Mouse (Mus musculus): ENCODE data around the gene Stpg4. TPM values are rescaled to one million over a fixed set of nuclear protein-coding genes. Genes with fewer than 3 reads are reported as not detected.

Stpg4 gene
- polyA plus RNA-seq, 1 experiment from 2014 or later = 0.60 TPM

GRCm38 (mm10) chr17:87448339-87448738 is 20.8 kb upstream of the Stpg4 start:
- Histone ChIP-seq H3K27ac (ENCODE audit: low read length) (no peak overlapping the region), H3K36me3 (ENCODE audit: insufficient read depth, low read length) (no peaks in the 10 kb centered on the region)
- no peak for ATAC-seq (ENCODE audit: low FRiP score, low TSS enrichment)

GRCm38 (mm10) chr17:87447612-87448200 is 20.2 kb upstream of the Stpg4 start:
- WGBS = 47% methylated on average over 12 of the region's 12 CpGs
- Histone ChIP-seq H3K9ac (replicated peaks; ENCODE audit: low read length) (peak overlapping the region; percentile 98), H3K9me3 (ENCODE audit: low read length) (no peaks in the 10 kb centered on the region), H3K4me3 (ENCODE audit: low read length) (peak overlapping the region; percentile 98), H3K27me3 (ENCODE audit: insufficient read depth, low read length) (no peaks in the 10 kb centered on the region), H3K36me3 (ENCODE audit: insufficient read depth, low read length) (no peaks in the 10 kb centered on the region), H3K4me2 (replicated peaks; ENCODE audit: low read depth, low read length) (peak overlapping the region; percentile 79), H3K4me1 (ENCODE audit: insufficient read depth, low read length) (peaks cover 22% of the 10 kb centered on the region), H3K27ac (ENCODE audit: low read length) (peak overlapping the region; percentile 99; the same call in 1 of the 2 replicates)
- no peak for ATAC-seq (ENCODE audit: low FRiP score, low TSS enrichment)

More at GRCm38 (mm10) chr17:87448339-87448738, 20.8 kb upstream of the Stpg4 start:
- Histone ChIP-seq H3K4me1 (ENCODE audit: insufficient read depth, low read length) (peaks cover 19% of the 10 kb centered on the region), H3K9ac (replicated peaks; ENCODE audit: low read length) (no peak overlapping the region), H3K4me2 (replicated peaks; ENCODE audit: low read depth, low read length) (no peak overlapping the region), H3K27me3 (ENCODE audit: insufficient read depth, low read length) (no peaks in the 10 kb centered on the region), H3K4me3 (ENCODE audit: low read length) (no peak overlapping the region), H3K9me3 (ENCODE audit: low read length) (no peaks in the 10 kb centered on the region)
- 93% methylated on average over 9 of the region's 9 CpGs for WGBS

- ATAC-seq (ENCODE audit: low FRiP score, low TSS enrichment) = peak; percentile 93
- Histone ChIP-seq H3K9ac (replicated peaks; ENCODE audit: low read length) (peak within 1 kb of the TSS; percentile 98), H3K4me1 (ENCODE audit: insufficient read depth, low read length) (peaks cover 26% of the 10 kb centered on the region), H3K36me3 (ENCODE audit: insufficient read depth, low read length) (no peaks in the 10 kb centered on the region), H3K27me3 (ENCODE audit: insufficient read depth, low read length) (no peaks in the 10 kb centered on the region), H3K4me3 (ENCODE audit: low read length) (peak within 1 kb of the TSS; percentile 98), H3K27ac (ENCODE audit: low read length) (peak within 1 kb of the TSS; percentile 99), H3K4me2 (replicated peaks; ENCODE audit: low read depth, low read length) (peak within 1 kb of the TSS; percentile 86), H3K9me3 (ENCODE audit: low read length) (no peaks in the 10 kb centered on the region)
- WGBS = 0% methylated on average over 65 of the region's 69 CpGs
These were observed 19.4 kb upstream of the Stpg4 start, which contains the start of gene Calm2 for GRCm38 (mm10) chr17:87446767-87447611. Gene Calm2 (minus strand): TSS chr17:87446935.

GRCm38 (mm10) chr17:87445917-87446766 is 18.6 kb upstream of the Stpg4 start:
- peaks cover 34% of the 10 kb centered on the region for H3K4me1 ChIP-seq (ENCODE audit: insufficient read depth, low read length)
- peak; percentile 78 for ATAC-seq (ENCODE audit: low FRiP score, low TSS enrichment)
- H3K27me3 ChIP-seq (ENCODE audit: insufficient read depth, low read length) = no peaks in the 10 kb centered on the region
- WGBS = 0% methylated on average over 55 of the region's 86 CpGs
- peak overlapping the region; percentile 99 for H3K27ac ChIP-seq (ENCODE audit: low read length)
- H3K4me3 ChIP-seq (ENCODE audit: low read length) = peak overlapping the region; percentile 98
- H3K9ac ChIP-seq (replicated peaks; ENCODE audit: low read length) = peak overlapping the region; percentile 98
- peak overlapping the region; percentile 86 for H3K4me2 ChIP-seq (replicated peaks; ENCODE audit: low read depth, low read length)
- no peaks in the 10 kb centered on the region for H3K9me3 ChIP-seq (ENCODE audit: low read length)
- H3K36me3 ChIP-seq (ENCODE audit: insufficient read depth, low read length) = no peaks in the 10 kb centered on the region

GRCm38 (mm10) chr17:87445337-87445916 is 17.9 kb upstream of the Stpg4 start:
- WGBS = under 1% methylated on average over 13 of the region's 13 CpGs
- Histone ChIP-seq H3K4me1 (ENCODE audit: insufficient read depth, low read length) (peaks cover 35% of the 10 kb centered on the region), H3K9me3 (ENCODE audit: low read length) (no peaks in the 10 kb centered on the region), H3K4me2 (replicated peaks; ENCODE audit: low read depth, low read length) (peak overlapping the region; percentile 86), H3K9ac (replicated peaks; ENCODE audit: low read length) (peak overlapping the region; percentile 98), H3K36me3 (ENCODE audit: insufficient read depth, low read length) (no peaks in the 10 kb centered on the region), H3K27me3 (ENCODE audit: insufficient read depth, low read length) (no peaks in the 10 kb centered on the region), H3K4me3 (ENCODE audit: low read length) (peak overlapping the region; percentile 98), H3K27ac (ENCODE audit: low read length) (peak overlapping the region; percentile 99)
- no peak for ATAC-seq (ENCODE audit: low FRiP score, low TSS enrichment)

- no peaks in the 10 kb centered on the region for H3K9me3 ChIP-seq (ENCODE audit: low read length)
- no peaks in the 10 kb centered on the region for H3K36me3 ChIP-seq (ENCODE audit: insufficient read depth, low read length)
- no peaks in the 10 kb centered on the region for H3K27me3 ChIP-seq (ENCODE audit: insufficient read depth, low read length)
- 47% methylated on average over 4 of the region's 4 CpGs for WGBS
- H3K27ac ChIP-seq (ENCODE audit: low read length) = no peak overlapping the region
- H3K9ac ChIP-seq (replicated peaks; ENCODE audit: low read length) = peak overlapping the region; percentile 53; the same call in 1 of the 2 replicates
- no peak for ATAC-seq (ENCODE audit: low FRiP score, low TSS enrichment)
- H3K4me1 ChIP-seq (ENCODE audit: insufficient read depth, low read length) = peaks cover 38% of the 10 kb centered on the region
- H3K4me3 ChIP-seq (ENCODE audit: low read length) = peak overlapping the region; percentile 42
- H3K4me2 ChIP-seq (replicated peaks; ENCODE audit: low read depth, low read length) = peak overlapping the region; percentile 61
These were observed 17.2 kb upstream of the Stpg4 start for GRCm38 (mm10) chr17:87444763-87445162.

- Histone ChIP-seq H3K27ac (ENCODE audit: low read length) (no peak overlapping the region), H3K27me3 (ENCODE audit: insufficient read depth, low read length) (no peaks in the 10 kb centered on the region), H3K4me2 (replicated peaks; ENCODE audit: low read depth, low read length) (peak overlapping the region; percentile 18; the same call in 1 of the 2 replicates), H3K4me3 (ENCODE audit: low read length) (no peak overlapping the region), H3K9me3 (ENCODE audit: low read length) (no peaks in the 10 kb centered on the region), H3K9ac (replicated peaks; ENCODE audit: low read length) (no peak overlapping the region), H3K4me1 (ENCODE audit: insufficient read depth, low read length) (peaks cover 35% of the 10 kb centered on the region), H3K36me3 (ENCODE audit: insufficient read depth, low read length) (no peaks in the 10 kb centered on the region)
- ATAC-seq (ENCODE audit: low FRiP score, low TSS enrichment) = no peak
- 55% methylated on average over 2 of the region's 2 CpGs for WGBS
These were observed 14.0 kb upstream of the Stpg4 start for GRCm38 (mm10) chr17:87441537-87441936.

- Histone ChIP-seq H3K9me3 (ENCODE audit: low read length) (no peaks in the 10 kb centered on the region), H3K4me1 (ENCODE audit: insufficient read depth, low read length) (peaks cover 30% of the 10 kb centered on the region), H3K4me3 (ENCODE audit: low read length) (no peak overlapping the region), H3K27me3 (ENCODE audit: insufficient read depth, low read length) (no peaks in the 10 kb centered on the region), H3K27ac (ENCODE audit: low read length) (no peak overlapping the region), H3K9ac (replicated peaks; ENCODE audit: low read length) (no peak overlapping the region), H3K36me3 (ENCODE audit: insufficient read depth, low read length) (peaks cover 9% of the 10 kb centered on the region), H3K4me2 (replicated peaks; ENCODE audit: low read depth, low read length) (no peak overlapping the region)
- 86% methylated on average over 2 of the region's 2 CpGs for WGBS
- no peak for ATAC-seq (ENCODE audit: low FRiP score, low TSS enrichment)
These were observed 11.9 kb upstream of the Stpg4 start for GRCm38 (mm10) chr17:87439441-87439840.

- Histone ChIP-seq H3K36me3 (ENCODE audit: insufficient read depth, low read length) (peaks cover 46% of the 10 kb centered on the region), H3K4me1 (ENCODE audit: insufficient read depth, low read length) (no peaks in the 10 kb centered on the region), H3K9ac (replicated peaks; ENCODE audit: low read length) (no peak overlapping the region), H3K4me3 (ENCODE audit: low read length) (no peak overlapping the region), H3K9me3 (ENCODE audit: low read length) (no peaks in the 10 kb centered on the region), H3K4me2 (replicated peaks; ENCODE audit: low read depth, low read length) (no peak overlapping the region), H3K27me3 (ENCODE audit: insufficient read depth, low read length) (no peaks in the 10 kb centered on the region), H3K27ac (ENCODE audit: low read length) (no peak overlapping the region)
- ATAC-seq (ENCODE audit: low FRiP score, low TSS enrichment) = no peak
- 82% methylated on average over 3 of the region's 3 CpGs for WGBS
These were observed 6.4 kb upstream of the Stpg4 start for GRCm38 (mm10) chr17:87433929-87434328.
